Mouse (Mus musculus) liver, adult 2 months (tissue): Measurements from ENCODE around the gene Kalrn. TPM values are rescaled to one million over a fixed set of nuclear protein-coding genes. Genes with fewer than 3 reads are reported as not detected.

Experiments used
- DNase-seq: peaks from one replicate; pipeline ENCODE4 v3.0.0-alpha.2; 2011; ENCODE audit warnings: low read depth, low spot score; ENCODE audit errors: extremely low read depth
- H3K27ac ChIP-seq: fragments of 200-500 bp; replicated peaks from 2 replicates; pipeline ENCODE4 v1.5.1; 2012; ENCODE audit warnings: low read depth, mild to moderate bottlenecking, control low read depth, inconsistent platforms, low read length; ENCODE audit not compliant: insufficient read depth
- H3K27me3 ChIP-seq: fragments of 200-500 bp; 2 replicates; pipeline ENCODE4 v1.6.1; 2012; ENCODE audit warnings: mild to moderate bottlenecking, moderate library complexity, low read length, inconsistent platforms; ENCODE audit not compliant: control insufficient read depth, insufficient read depth
- H3K36me3 ChIP-seq: fragments of 200-500 bp; 2 replicates; pipeline ENCODE4 v1.6.1; 2012; ENCODE audit warnings: low read length, inconsistent platforms; ENCODE audit not compliant: control insufficient read depth, insufficient read depth
- H3K4me1 ChIP-seq: fragments of 200-500 bp; 2 replicates; pipeline ENCODE4 v1.6.1; 2011; ENCODE audit warnings: low read length; ENCODE audit not compliant: control insufficient read depth, insufficient read depth
- H3K4me3 ChIP-seq: fragments of 200-500 bp; 2 replicates; pipeline ENCODE4 v1.5.1; 2011; ENCODE audit warnings: low read depth, mild to moderate bottlenecking, control low read depth, low read length, moderate library complexity; ENCODE audit not compliant: insufficient read depth
- H3K79me2 ChIP-seq: fragments of 200-500 bp; 2 replicates; pipeline ENCODE4 v1.6.1; 2012; ENCODE audit warnings: inconsistent platforms, mild to moderate bottlenecking, low read length, moderate library complexity; ENCODE audit not compliant: control insufficient read depth, insufficient read depth
- H3K9ac ChIP-seq: fragments of 200-500 bp; 2 replicates; pipeline ENCODE4 v1.6.1; 2012; ENCODE audit warnings: low read depth, mild to moderate bottlenecking, control low read depth, inconsistent platforms, low read length
- CTCF ChIP-seq: fragments of 200-500 bp; IDR thresholded peaks from 2 replicates; pipeline ENCODE4 v1.5.1; 2011; ENCODE audit warnings: low read depth, low read length, control low read depth
- POLR2A ChIP-seq: fragments of 200-500 bp; IDR thresholded peaks from 2 replicates; pipeline ENCODE4 v1.6.1; 2011; ENCODE audit warnings: low read length, control low read depth; ENCODE audit not compliant: insufficient read depth; ENCODE audit errors: extremely low read depth
- WGBS: fragments of 180-500 bp; shearing (Covaris S2); methylation state at CpG from one replicate; pipeline ENCODE4 v1.1.7; 2018; 5-methylcytosine and 5-hydroxymethylcytosine counted together
- polyA plus RNA-seq: library from polyadenylated mRNA; depleted of rRNA; stranded (reverse); fragments of >200 nt; gene quantifications from 2 replicates; pipeline ENCODE4 v1.2.3, GENCODE M21; 2012
- total RNA-seq: library from RNA; depleted of rRNA; stranded (reverse); fragments of >200 nt; gene quantifications from 2 replicates; pipeline ENCODE4 v1.2.3, GENCODE M21; 2014

Kalrn gene
- total and polyA plus RNA-seq, 2 experiments: 14.0 to 34.8 TPM

DNA sequence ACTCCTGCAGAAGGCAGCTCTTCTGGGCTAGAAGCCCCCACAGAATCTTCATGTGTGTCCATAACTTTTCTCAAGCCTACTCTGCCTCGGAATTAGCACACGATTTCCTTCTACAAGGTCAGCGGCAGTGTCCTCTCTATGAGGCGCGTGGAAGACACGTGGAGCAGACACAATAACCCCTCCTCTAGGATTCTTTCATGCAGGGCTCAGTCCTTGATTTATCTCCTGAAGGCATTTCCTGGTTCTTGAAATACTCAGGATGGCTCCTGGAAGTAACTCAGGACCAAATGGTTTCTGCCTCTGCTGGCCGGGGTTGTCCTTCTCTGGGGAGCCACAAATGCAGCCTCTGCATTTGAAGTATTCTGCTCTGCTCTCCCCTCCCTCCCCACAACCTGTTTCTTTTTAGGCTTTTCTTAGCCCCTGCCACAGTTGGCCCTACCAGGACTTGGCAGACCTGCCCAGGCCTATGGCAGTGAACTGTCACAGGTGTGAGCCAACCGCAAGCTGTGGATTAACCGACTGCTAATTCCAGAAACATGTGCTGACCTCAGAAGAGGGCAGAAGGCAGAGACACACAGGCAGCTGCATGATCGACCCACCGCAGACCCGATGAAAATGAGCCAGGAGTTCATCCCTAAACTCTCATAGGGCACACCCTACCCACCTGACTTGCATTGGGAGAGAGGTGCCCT lies 197.0 kb downstream of the Kalrn start:
- no peak for DNase-seq
- Histone ChIP-seq H3K4me1 (no peaks in the 10 kb centered on the region), H3K9ac (no peak overlapping the region), H3K36me3 (no peaks in the 10 kb centered on the region), H3K27me3 (no peaks in the 10 kb centered on the region), H3K4me3 (no peak overlapping the region), H3K79me2 (no peaks in the 10 kb centered on the region; the same call in 1 of the 2 replicates), H3K27ac (no peak overlapping the region)
- no peak for TF ChIP-seq CTCF
- no peak for TF ChIP-seq POLR2A
- 79% methylated on average over 12 of the region's 12 CpGs for WGBS

DNA sequence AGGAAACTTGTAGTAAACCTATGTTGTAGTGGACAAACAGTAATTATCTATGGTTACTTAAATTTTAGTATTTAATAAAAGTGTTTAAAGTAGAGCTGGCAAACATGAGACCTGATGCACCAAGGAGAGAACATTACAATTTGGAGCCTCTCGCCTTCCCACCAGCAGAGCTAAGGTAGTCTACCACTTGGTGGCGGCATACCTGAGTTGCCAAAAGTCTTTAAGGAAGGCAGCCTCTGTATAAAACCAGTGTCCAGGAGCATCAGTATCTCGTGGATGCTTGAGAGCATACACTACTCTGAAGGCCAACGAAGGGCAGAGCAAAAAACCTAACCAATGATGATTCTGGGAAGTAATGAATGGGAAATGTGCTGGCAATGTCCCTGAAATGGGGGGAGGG lies 199.8 kb downstream of the Kalrn start:
- Histone ChIP-seq H3K27ac (no peak overlapping the region), H3K79me2 (no peaks in the 10 kb centered on the region; the same call in 1 of the 2 replicates), H3K9ac (no peak overlapping the region), H3K27me3 (no peaks in the 10 kb centered on the region), H3K36me3 (no peaks in the 10 kb centered on the region), H3K4me3 (no peak overlapping the region), H3K4me1 (no peaks in the 10 kb centered on the region)
- WGBS: 77% methylated on average over 4 of the region's 4 CpGs
- TF ChIP-seq CTCF (no peak), POLR2A (no peak)
- DNase-seq: no peak

DNA sequence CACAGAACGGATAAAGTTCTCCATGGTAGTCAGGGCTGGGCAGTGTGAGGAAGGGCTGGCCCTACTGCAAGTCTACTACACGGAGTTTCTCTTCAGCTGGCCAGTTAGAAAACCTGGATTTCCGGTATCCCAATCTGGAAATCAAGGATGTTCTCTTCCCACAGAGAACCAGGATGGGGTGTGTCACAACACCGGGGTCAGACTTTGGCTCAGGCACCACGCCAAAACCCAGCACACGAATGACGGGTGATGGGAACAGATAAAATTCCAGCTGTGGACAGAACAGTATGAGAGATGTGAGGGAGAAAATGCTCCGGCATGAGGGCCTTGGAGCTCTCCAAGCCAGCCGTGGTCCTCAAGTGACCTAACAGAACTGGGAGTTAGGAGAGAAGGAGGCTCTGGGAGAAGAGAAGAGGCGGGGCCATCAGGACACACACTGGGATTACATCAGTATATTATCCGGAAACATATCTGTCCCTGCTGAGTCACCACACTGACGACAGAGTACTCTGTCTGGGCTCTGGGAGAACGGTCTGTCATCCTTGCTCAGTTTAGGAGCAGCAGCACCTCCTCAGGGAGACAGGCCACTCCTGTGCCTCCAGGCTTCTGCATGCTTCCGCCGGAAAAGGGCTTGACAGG lies 201.1 kb downstream of the Kalrn start:
- H3K27me3 ChIP-seq: no peaks in the 10 kb centered on the region
- no peak overlapping the region for H3K4me3 ChIP-seq
- WGBS: 47% methylated on average over 15 of the region's 15 CpGs
- no peaks in the 10 kb centered on the region for H3K36me3 ChIP-seq
- H3K27ac ChIP-seq: no peak overlapping the region
- no peaks in the 10 kb centered on the region for H3K4me1 ChIP-seq
- no peak for TF ChIP-seq POLR2A
- no peak for TF ChIP-seq CTCF
- no peak overlapping the region for H3K9ac ChIP-seq
- no peaks in the 10 kb centered on the region for H3K79me2 ChIP-seq
- no peak for DNase-seq

DNA sequence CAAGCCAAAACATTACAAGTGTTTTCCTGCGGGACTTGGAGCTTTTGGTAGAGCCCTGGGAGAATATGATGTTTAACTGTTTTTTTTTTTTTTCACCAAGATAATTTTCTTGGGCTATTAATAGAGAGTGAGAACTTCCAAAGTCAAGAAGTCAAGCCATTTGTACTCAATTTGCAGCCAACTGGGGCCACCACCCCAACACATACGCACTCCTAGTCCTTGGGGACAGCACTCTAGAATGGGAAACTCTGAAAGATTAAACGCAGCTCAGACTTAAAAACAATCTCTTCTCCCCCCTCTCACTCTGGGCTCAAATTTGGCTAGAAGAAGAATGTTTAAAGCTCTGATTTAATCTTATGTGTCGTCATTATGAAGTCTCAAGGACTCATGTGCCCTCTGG lies 214.1 kb downstream of the Kalrn start:
- no peaks in the 10 kb centered on the region for H3K4me1 ChIP-seq
- H3K27ac ChIP-seq: no peak overlapping the region
- no peaks in the 10 kb centered on the region for H3K79me2 ChIP-seq
- H3K9ac ChIP-seq: no peak overlapping the region
- 94% methylated on average over 4 of the region's 4 CpGs for WGBS
- H3K27me3 ChIP-seq: no peaks in the 10 kb centered on the region
- H3K36me3 ChIP-seq: no peaks in the 10 kb centered on the region
- no peak overlapping the region for H3K4me3 ChIP-seq
- no peak for TF ChIP-seq CTCF
- no peak for TF ChIP-seq POLR2A
- DNase-seq: no peak

DNA sequence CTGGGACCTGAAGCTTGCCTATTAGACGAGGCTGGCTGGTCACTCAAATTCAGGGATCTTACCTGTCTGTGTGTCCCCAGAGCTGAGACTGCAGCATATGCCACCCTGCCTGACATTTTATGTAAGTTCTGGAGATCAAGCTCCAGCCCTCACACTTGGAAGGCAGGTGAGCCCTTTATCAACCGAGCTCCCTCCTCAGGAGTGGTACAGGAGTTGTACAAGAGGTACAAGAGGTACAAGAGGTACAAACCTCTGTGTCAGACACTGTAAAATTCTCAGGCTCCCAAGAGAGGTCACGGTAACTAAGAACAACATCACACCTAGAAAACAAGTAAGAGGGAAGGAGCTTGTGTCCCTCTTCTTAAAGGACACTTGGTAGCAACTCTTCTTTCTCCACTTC lies 217.8 kb downstream of the Kalrn start:
- WGBS: 90% methylated on average over 3 of the region's 3 CpGs
- Histone ChIP-seq H3K27me3 (no peaks in the 10 kb centered on the region), H3K79me2 (no peaks in the 10 kb centered on the region), H3K9ac (no peak overlapping the region), H3K4me3 (no peak overlapping the region), H3K4me1 (peaks cover 9% of the 10 kb centered on the region), H3K27ac (no peak overlapping the region), H3K36me3 (no peaks in the 10 kb centered on the region)
- no peak for TF ChIP-seq CTCF
- no peak for TF ChIP-seq POLR2A
- DNase-seq: no peak

DNA sequence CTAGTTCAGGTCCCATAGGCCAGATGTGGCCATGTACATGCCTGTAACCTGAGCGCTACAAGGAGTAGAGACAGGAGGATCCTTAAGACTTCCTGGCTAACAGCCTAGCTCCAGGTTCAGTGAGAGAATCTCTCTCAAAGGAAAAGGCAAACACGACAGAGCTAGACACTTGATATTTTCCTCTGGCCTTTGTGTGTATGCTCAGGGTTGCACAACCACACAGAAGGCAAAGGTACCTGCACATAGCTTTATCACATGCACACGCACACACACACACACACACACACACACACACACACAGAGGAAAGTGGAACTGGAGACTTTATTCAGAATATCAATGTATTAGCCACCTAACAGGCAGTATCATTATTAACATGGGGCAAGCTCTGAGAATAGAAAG lies 219.3 kb downstream of the Kalrn start:
- H3K9ac ChIP-seq: no peak overlapping the region
- H3K4me3 ChIP-seq: no peak overlapping the region
- DNase-seq: peak; percentile 76
- no peak overlapping the region; the same call in 1 of the 2 replicates for H3K27ac ChIP-seq
- H3K79me2 ChIP-seq: no peaks in the 10 kb centered on the region
- WGBS: 39% methylated on average over 3 of the region's 3 CpGs
- no peaks in the 10 kb centered on the region for H3K27me3 ChIP-seq
- H3K4me1 ChIP-seq: peaks cover 9% of the 10 kb centered on the region
- TF ChIP-seq POLR2A: no peak
- TF ChIP-seq CTCF: no peak
- H3K36me3 ChIP-seq: no peaks in the 10 kb centered on the region
